Mouse (Mus musculus) heart, embryonic 12.5 days (tissue): ENCODE results near the gene Cntn5. TPM values are rescaled to one million over a fixed set of nuclear protein-coding genes. Genes with fewer than 3 reads are reported as not detected.

Source experiments
- ATAC-seq: fragments of 200-750 bp; cut with Nextera tagmentation; 2 replicates; pipeline ENCODE4 v1.8.0; 2017; ENCODE audit warnings: moderate TSS enrichment, moderate library complexity; ENCODE audit not compliant: insufficient number of reproducible peaks, low FRiP score
- H3K27ac ChIP-seq: fragments of 300-500 bp; sonication (generic); 2 replicates; pipeline ENCODE4 v1.5.1; 2016; ENCODE audit warnings: mild to moderate bottlenecking, moderate library complexity; ENCODE audit not compliant: poor library complexity, severe bottlenecking
- H3K27me3 ChIP-seq: fragments of 300-500 bp; sonication (generic); replicated peaks from 2 replicates; pipeline ENCODE4 v1.6.1; 2016; ENCODE audit warnings: mild to moderate bottlenecking, moderate library complexity
- H3K36me3 ChIP-seq: fragments of 300-500 bp; sonication (generic); 2 replicates; pipeline ENCODE4 v1.6.1; 2016; ENCODE audit warnings: mild to moderate bottlenecking, moderate library complexity
- H3K4me1 ChIP-seq: fragments of 300-500 bp; sonication (generic); replicated peaks from 2 replicates; pipeline ENCODE4 v1.6.1; 2016; ENCODE audit warnings: mild to moderate bottlenecking
- H3K4me2 ChIP-seq: fragments of 300-500 bp; sonication (generic); 2 replicates; pipeline ENCODE4 v1.6.1; 2016; ENCODE audit warnings: mild to moderate bottlenecking, moderate library complexity
- H3K4me3 ChIP-seq: fragments of 300-500 bp; sonication (generic); 2 replicates; pipeline ENCODE4 v1.5.1; 2016; ENCODE audit warnings: mild to moderate bottlenecking
- H3K9ac ChIP-seq: fragments of 300-500 bp; sonication (generic); 2 replicates; pipeline ENCODE4 v1.6.1; 2016; ENCODE audit warnings: mild to moderate bottlenecking, moderate library complexity
- H3K9me3 ChIP-seq: fragments of 300-500 bp; sonication (generic); replicated peaks from 2 replicates; pipeline ENCODE4 v1.6.1; 2016; ENCODE audit warnings: mild to moderate bottlenecking, moderate library complexity
- WGBS: fragments of 180-500 bp; shearing (Covaris S2); methylation state at CpG from one replicate; pipeline ENCODE4 v1.1.7; 2016; 5-methylcytosine and 5-hydroxymethylcytosine counted together
- polyA plus RNA-seq: library from polyadenylated mRNA; unstranded; fragments of >200 nt; fragmentation: Nextera tagmentation; extraction: Ambion mirVana; gene quantifications from 2 replicates; pipeline ENCODE4 v1.2.1, GENCODE M21; 2016

Gene Cntn5
- polyA plus RNA-seq, 1 experiment from 2014 or later, result not detected

GRCm38 (mm10) chr9:10529113-10529512 lies 375.5 kb downstream of the Cntn5 start:
- no peak overlapping the region for H3K9ac ChIP-seq
- no peaks in the 10 kb centered on the region for H3K36me3 ChIP-seq
- no peak overlapping the region for H3K27ac ChIP-seq
- no peak overlapping the region for H3K4me2 ChIP-seq
- no peak overlapping the region for H3K4me3 ChIP-seq
- ATAC-seq, result no peak
- WGBS, result 78% methylated on average over 1 of the region's 1 CpGs
- H3K4me1 ChIP-seq, result no peaks in the 10 kb centered on the region
- no peaks in the 10 kb centered on the region for H3K27me3 ChIP-seq
- no peaks in the 10 kb centered on the region for H3K9me3 ChIP-seq

- H3K4me2 ChIP-seq, result no peak overlapping the region
- no peak for ATAC-seq
- H3K4me1 ChIP-seq, result no peaks in the 10 kb centered on the region
- no peak overlapping the region for H3K27ac ChIP-seq
- no peak overlapping the region for H3K4me3 ChIP-seq
- H3K27me3 ChIP-seq, result no peaks in the 10 kb centered on the region
- 60% methylated on average over 5 of the region's 5 CpGs for WGBS
- no peak overlapping the region for H3K9ac ChIP-seq
- H3K9me3 ChIP-seq, result no peaks in the 10 kb centered on the region
- H3K36me3 ChIP-seq, result no peaks in the 10 kb centered on the region
Observed at GRCm38 (mm10) chr9:10528692-10529091, 375.9 kb downstream of the Cntn5 start.

- Histone ChIP-seq H3K9ac (no peak overlapping the region), H3K27me3 (no peaks in the 10 kb centered on the region), H3K4me2 (no peak overlapping the region), H3K4me3 (no peak overlapping the region), H3K4me1 (no peaks in the 10 kb centered on the region), H3K9me3 (no peaks in the 10 kb centered on the region), H3K27ac (no peak overlapping the region), H3K36me3 (no peaks in the 10 kb centered on the region)
- 72% methylated on average over 7 of the region's 7 CpGs for WGBS
- no peak for ATAC-seq
Observed at GRCm38 (mm10) chr9:10525915-10526667, 378.5 kb downstream of the Cntn5 start.

GRCm38 (mm10) chr9:10522604-10523003 lies 382.0 kb downstream of the Cntn5 start:
- Histone ChIP-seq H3K4me3 (no peak overlapping the region), H3K4me1 (no peaks in the 10 kb centered on the region), H3K9me3 (no peaks in the 10 kb centered on the region), H3K27ac (no peak overlapping the region), H3K27me3 (no peaks in the 10 kb centered on the region), H3K36me3 (no peaks in the 10 kb centered on the region), H3K4me2 (no peak overlapping the region), H3K9ac (no peak overlapping the region)
- WGBS, result 24% methylated on average over 4 of the region's 4 CpGs
- no peak for ATAC-seq

- no peak overlapping the region for H3K9ac ChIP-seq
- no peak for ATAC-seq
- H3K27ac ChIP-seq, result no peak overlapping the region
- no peaks in the 10 kb centered on the region for H3K4me1 ChIP-seq
- no peaks in the 10 kb centered on the region for H3K9me3 ChIP-seq
- no peak overlapping the region for H3K4me3 ChIP-seq
- H3K27me3 ChIP-seq, result no peaks in the 10 kb centered on the region
- WGBS, result 70% methylated on average over 1 of the region's 1 CpGs
- no peak overlapping the region for H3K4me2 ChIP-seq
- H3K36me3 ChIP-seq, result no peaks in the 10 kb centered on the region
Observed at GRCm38 (mm10) chr9:10521054-10521453, 383.5 kb downstream of the Cntn5 start.

- Histone ChIP-seq H3K4me3 (no peak overlapping the region), H3K27ac (no peak overlapping the region)
Observed at GRCm38 (mm10) chr9:10492243-10492642, 412.3 kb downstream of the Cntn5 start.

GRCm38 (mm10) chr9:10471484-10472125 lies 433.0 kb downstream of the Cntn5 start:
- H3K27me3 ChIP-seq, result no peaks in the 10 kb centered on the region
- H3K4me2 ChIP-seq, result no peak overlapping the region
- no peak overlapping the region for H3K9ac ChIP-seq
- no peak overlapping the region for H3K27ac ChIP-seq
- H3K4me3 ChIP-seq, result no peak overlapping the region
- no peaks in the 10 kb centered on the region for H3K9me3 ChIP-seq
- no peak for ATAC-seq
- H3K36me3 ChIP-seq, result no peaks in the 10 kb centered on the region
- no peaks in the 10 kb centered on the region for H3K4me1 ChIP-seq
- 67% methylated on average over 4 of the region's 4 CpGs for WGBS

More at GRCm38 (mm10) chr9:10492243-10492642, 412.3 kb downstream of the Cntn5 start:
- Histone ChIP-seq H3K4me2 (no peak overlapping the region), H3K9me3 (no peaks in the 10 kb centered on the region), H3K27me3 (no peaks in the 10 kb centered on the region), H3K9ac (no peak overlapping the region), H3K4me1 (no peaks in the 10 kb centered on the region), H3K36me3 (no peaks in the 10 kb centered on the region)
- no peak for ATAC-seq

- Histone ChIP-seq H3K4me2 (no peak overlapping the region), H3K4me3 (no peak overlapping the region), H3K9ac (no peak overlapping the region), H3K4me1 (no peaks in the 10 kb centered on the region), H3K27me3 (no peaks in the 10 kb centered on the region), H3K36me3 (no peaks in the 10 kb centered on the region), H3K27ac (no peak overlapping the region), H3K9me3 (no peaks in the 10 kb centered on the region)
- no peak for ATAC-seq
Observed at GRCm38 (mm10) chr9:10464758-10465157, 439.8 kb downstream of the Cntn5 start.

GRCm38 (mm10) chr9:10457900-10458299 lies 446.7 kb downstream of the Cntn5 start:
- 50% methylated on average over 3 of the region's 3 CpGs for WGBS
- Histone ChIP-seq H3K9ac (no peak overlapping the region), H3K9me3 (no peaks in the 10 kb centered on the region), H3K36me3 (no peaks in the 10 kb centered on the region), H3K4me1 (no peaks in the 10 kb centered on the region), H3K4me2 (no peak overlapping the region), H3K27me3 (no peaks in the 10 kb centered on the region), H3K27ac (no peak overlapping the region), H3K4me3 (no peak overlapping the region)
- no peak for ATAC-seq

GRCm38 (mm10) chr9:10448987-10449563 lies 455.5 kb downstream of the Cntn5 start:
- no peaks in the 10 kb centered on the region for H3K36me3 ChIP-seq
- no peaks in the 10 kb centered on the region for H3K27me3 ChIP-seq
- H3K4me1 ChIP-seq, result no peaks in the 10 kb centered on the region
- H3K9me3 ChIP-seq, result no peaks in the 10 kb centered on the region
- no peak overlapping the region for H3K4me3 ChIP-seq
- no peak overlapping the region for H3K27ac ChIP-seq
- no peak for ATAC-seq
- WGBS, result 82% methylated on average over 3 of the region's 3 CpGs
- no peak overlapping the region for H3K4me2 ChIP-seq
- no peak overlapping the region for H3K9ac ChIP-seq

- no peak for ATAC-seq
- no peaks in the 10 kb centered on the region for H3K36me3 ChIP-seq
- no peak overlapping the region for H3K4me2 ChIP-seq
- no peaks in the 10 kb centered on the region for H3K9me3 ChIP-seq
- no peaks in the 10 kb centered on the region for H3K4me1 ChIP-seq
- H3K9ac ChIP-seq, result no peak overlapping the region
- H3K4me3 ChIP-seq, result no peak overlapping the region
- H3K27ac ChIP-seq, result no peak overlapping the region
- no peaks in the 10 kb centered on the region for H3K27me3 ChIP-seq
Observed at GRCm38 (mm10) chr9:10447220-10447837, 457.2 kb downstream of the Cntn5 start.
